Mouse (Mus musculus) liver, embryonic 15.5 days (tissue): ENCODE measurements around the gene P2ry2. TPM values are rescaled to one million over a fixed set of nuclear protein-coding genes. Genes with fewer than 3 reads are reported as not detected.

Experiments used
- ATAC-seq: fragments of 200-750 bp; cut with Nextera tagmentation; 2 replicates; pipeline ENCODE4 v1.8.0; 2017; ENCODE audit warnings: moderate number of reproducible peaks, mild to moderate bottlenecking, moderate library complexity; ENCODE audit not compliant: insufficient read depth
- H3K27ac ChIP-seq: fragments of 300-500 bp; sonication (generic); replicated peaks from 2 replicates; pipeline ENCODE4 v1.5.1; 2015; ENCODE audit warnings: mild to moderate bottlenecking, inconsistent platforms
- H3K27me3 ChIP-seq: fragments of 300-500 bp; sonication (generic); 2 replicates; pipeline ENCODE4 v1.6.1; 2015; ENCODE audit warnings: mild to moderate bottlenecking, inconsistent platforms
- H3K36me3 ChIP-seq: fragments of 300-500 bp; sonication (generic); replicated peaks from 2 replicates; pipeline ENCODE4 v1.6.1; 2015; ENCODE audit warnings: moderate library complexity, mild to moderate bottlenecking, inconsistent platforms
- H3K4me1 ChIP-seq: fragments of 300-500 bp; sonication (generic); replicated peaks from 2 replicates; pipeline ENCODE4 v1.6.1; 2015; ENCODE audit warnings: inconsistent platforms
- H3K4me2 ChIP-seq: fragments of 300-500 bp; sonication (generic); 2 replicates; pipeline ENCODE4 v1.6.1; 2015; ENCODE audit warnings: moderate library complexity, mild to moderate bottlenecking, inconsistent platforms
- H3K4me3 ChIP-seq: fragments of 300-500 bp; sonication (generic); replicated peaks from 2 replicates; pipeline ENCODE4 v1.5.1; 2015; ENCODE audit warnings: mild to moderate bottlenecking, inconsistent platforms
- H3K9ac ChIP-seq: fragments of 300-500 bp; sonication (generic); 2 replicates; pipeline ENCODE4 v1.6.1; 2015; ENCODE audit warnings: moderate library complexity, mild to moderate bottlenecking, inconsistent platforms
- H3K9me3 ChIP-seq: fragments of 300-500 bp; sonication (generic); replicated peaks from 2 replicates; pipeline ENCODE4 v1.6.1; 2016; ENCODE audit warnings: inconsistent platforms
- WGBS: fragments of 180-500 bp; shearing (Covaris S2); methylation state at CpG from one replicate; pipeline ENCODE4 v1.1.7; 2015; ENCODE audit warnings: mixed read lengths; ENCODE audit not compliant: insufficient replicate concordance; 5-methylcytosine and 5-hydroxymethylcytosine counted together
- polyA plus RNA-seq: library from polyadenylated mRNA; unstranded; fragments of >200 nt; fragmentation: Nextera tagmentation; extraction: Ambion mirVana; gene quantifications from 2 replicates; pipeline ENCODE4 v1.2.1, GENCODE M21; 2015

The P2ry2 gene
- polyA plus RNA-seq, 1 experiment from 2014 or later, result 1.5 TPM

GRCm38 (mm10) chr7:101043846-101044541 is 31.3 kb upstream of the P2ry2 start:
- Histone ChIP-seq H3K27me3 (no peaks in the 10 kb centered on the region), H3K9ac (no peak overlapping the region), H3K36me3 (no peaks in the 10 kb centered on the region), H3K4me2 (no peak overlapping the region), H3K27ac (no peak overlapping the region), H3K9me3 (no peaks in the 10 kb centered on the region), H3K4me1 (peaks cover 15% of the 10 kb centered on the region), H3K4me3 (no peak overlapping the region)
- WGBS, result 65% methylated on average over 8 of the region's 8 CpGs
- ATAC-seq, result no peak

- WGBS, result 14% methylated on average over 5 of the region's 5 CpGs
- H3K36me3 ChIP-seq, result no peaks in the 10 kb centered on the region
- no peak overlapping the region for H3K4me2 ChIP-seq
Observed at GRCm38 (mm10) chr7:101041977-101042749, 29.5 kb upstream of the P2ry2 start.

GRCm38 (mm10) chr7:101041544-101041943 is 28.9 kb upstream of the P2ry2 start:
- H3K4me1 ChIP-seq, result peaks cover 15% of the 10 kb centered on the region
- ATAC-seq, result no peak
- no peaks in the 10 kb centered on the region for H3K36me3 ChIP-seq
- H3K9me3 ChIP-seq, result no peaks in the 10 kb centered on the region
- H3K27ac ChIP-seq, result no peak overlapping the region; the same call in 1 of the 2 replicates
- H3K4me2 ChIP-seq, result no peak overlapping the region
- WGBS, result 35% methylated on average over 2 of the region's 2 CpGs
- H3K9ac ChIP-seq, result no peak overlapping the region
- no peaks in the 10 kb centered on the region for H3K27me3 ChIP-seq
- H3K4me3 ChIP-seq, result no peak overlapping the region

More at GRCm38 (mm10) chr7:101041977-101042749, 29.5 kb upstream of the P2ry2 start:
- Histone ChIP-seq H3K27me3 (no peaks in the 10 kb centered on the region), H3K4me1 (peaks cover 15% of the 10 kb centered on the region), H3K9ac (no peak overlapping the region), H3K4me3 (no peak overlapping the region), H3K27ac (peak overlapping the region; percentile 1; the same call in 1 of the 2 replicates), H3K9me3 (no peaks in the 10 kb centered on the region)
- ATAC-seq, result peak; percentile 62

GRCm38 (mm10) chr7:101033371-101033770 is 20.7 kb upstream of the P2ry2 start:
- Histone ChIP-seq H3K4me2 (no peak overlapping the region), H3K27me3 (0 out of 2 replicates have a peak, but pooled peaks cover 4% of the 10 kb centered on the region), H3K27ac (no peak overlapping the region), H3K9me3 (no peaks in the 10 kb centered on the region), H3K4me3 (no peak overlapping the region), H3K36me3 (no peaks in the 10 kb centered on the region), H3K9ac (no peak overlapping the region), H3K4me1 (peaks cover 13% of the 10 kb centered on the region)
- WGBS, result 25% methylated on average over 2 of the region's 2 CpGs
- ATAC-seq, result no peak

- ATAC-seq, result no peak
- 62% methylated on average over 8 of the region's 8 CpGs for WGBS
- H3K9me3 ChIP-seq, result no peaks in the 10 kb centered on the region
- no peak overlapping the region for H3K27ac ChIP-seq
- H3K4me2 ChIP-seq, result no peak overlapping the region
- 0 out of 2 replicates have a peak, but pooled peaks cover 4% of the 10 kb centered on the region for H3K27me3 ChIP-seq
- H3K4me3 ChIP-seq, result no peak overlapping the region
- no peaks in the 10 kb centered on the region for H3K36me3 ChIP-seq
- peaks cover 23% of the 10 kb centered on the region for H3K4me1 ChIP-seq
- H3K9ac ChIP-seq, result no peak overlapping the region
Observed at GRCm38 (mm10) chr7:101031234-101031633, 18.6 kb upstream of the P2ry2 start.

- Histone ChIP-seq H3K36me3 (no peaks in the 10 kb centered on the region), H3K9ac (no peak overlapping the region), H3K4me1 (peaks cover 23% of the 10 kb centered on the region), H3K27me3 (0 out of 2 replicates have a peak, but pooled peaks cover 4% of the 10 kb centered on the region), H3K9me3 (no peaks in the 10 kb centered on the region), H3K27ac (no peak overlapping the region), H3K4me3 (no peak overlapping the region), H3K4me2 (no peak overlapping the region)
- ATAC-seq, result no peak
Observed at GRCm38 (mm10) chr7:101030756-101031155, 18.1 kb upstream of the P2ry2 start.

- ATAC-seq, result peak; percentile 47; the same call in 1 of the 2 replicates
- H3K27me3 ChIP-seq, result 0 out of 2 replicates have a peak, but pooled peaks cover 4% of the 10 kb centered on the region
- no peak overlapping the region for H3K4me3 ChIP-seq
- no peak overlapping the region for H3K9ac ChIP-seq
- WGBS, result 4% methylated on average over 6 of the region's 6 CpGs
- no peak overlapping the region for H3K4me2 ChIP-seq
- H3K9me3 ChIP-seq, result no peaks in the 10 kb centered on the region
- H3K4me1 ChIP-seq, result peaks cover 23% of the 10 kb centered on the region
- H3K36me3 ChIP-seq, result no peaks in the 10 kb centered on the region
- peak overlapping the region; percentile 55; the same call in 1 of the 2 replicates for H3K27ac ChIP-seq
Observed at GRCm38 (mm10) chr7:101029446-101029845, 16.8 kb upstream of the P2ry2 start.

GRCm38 (mm10) chr7:101028991-101029390 is 16.3 kb upstream of the P2ry2 start:
- 61% methylated on average over 9 of the region's 9 CpGs for WGBS
- Histone ChIP-seq H3K27me3 (0 out of 2 replicates have a peak, but pooled peaks cover 4% of the 10 kb centered on the region), H3K4me2 (no peak overlapping the region), H3K9ac (no peak overlapping the region), H3K9me3 (no peaks in the 10 kb centered on the region), H3K27ac (peak overlapping the region; percentile 55; the same call in 1 of the 2 replicates), H3K4me1 (peaks cover 23% of the 10 kb centered on the region), H3K36me3 (no peaks in the 10 kb centered on the region), H3K4me3 (no peak overlapping the region)
- ATAC-seq, result no peak

- ATAC-seq, result 0 out of 2 replicates have a peak, but pooled peaks have one; percentile 34
- no peak overlapping the region for H3K9ac ChIP-seq
- peak overlapping the region; percentile 13; the same call in 1 of the 2 replicates for H3K4me2 ChIP-seq
- H3K4me1 ChIP-seq, result peaks cover 23% of the 10 kb centered on the region
- 0 out of 2 replicates have a peak, but pooled peaks cover 4% of the 10 kb centered on the region for H3K27me3 ChIP-seq
- H3K36me3 ChIP-seq, result no peaks in the 10 kb centered on the region
- no peak overlapping the region for H3K4me3 ChIP-seq
- WGBS, result 36% methylated on average over 5 of the region's 5 CpGs
- peak overlapping the region; percentile 55; the same call in 1 of the 2 replicates for H3K27ac ChIP-seq
- no peaks in the 10 kb centered on the region for H3K9me3 ChIP-seq
Observed at GRCm38 (mm10) chr7:101028444-101028757, 15.7 kb upstream of the P2ry2 start.

- H3K4me2 ChIP-seq, result peak overlapping the region; percentile 13; the same call in 1 of the 2 replicates
- H3K9ac ChIP-seq, result no peak overlapping the region
- H3K4me3 ChIP-seq, result no peak overlapping the region
- no peaks in the 10 kb centered on the region for H3K36me3 ChIP-seq
- peaks cover 23% of the 10 kb centered on the region for H3K4me1 ChIP-seq
- 18% methylated on average over 10 of the region's 10 CpGs for WGBS
- peak; percentile 26; the same call in 1 of the 2 replicates for ATAC-seq
- H3K27ac ChIP-seq, result peak overlapping the region; percentile 55; the same call in 1 of the 2 replicates
- no peaks in the 10 kb centered on the region for H3K9me3 ChIP-seq
- H3K27me3 ChIP-seq, result 0 out of 2 replicates have a peak, but pooled peaks cover 4% of the 10 kb centered on the region
Observed at GRCm38 (mm10) chr7:101027623-101028443, 15.2 kb upstream of the P2ry2 start.
